Mouse (Mus musculus) kidney, adult 2 months (tissue): ENCODE measurements at regions not wholly inside any gene's neighbourhood (a gene's known extent, or its start where the extent isn't known, plus 50 kb on each side); places are given as distances from the start of the nearest gene placed in this dataset.
"Not testable (repeated sequence)": the region's sequence is repeated elsewhere in the genome, so short reads cannot be mapped to it uniquely, and the experiment has no call there.

ENCODE experiments used
- CTCF ChIP-seq: fragments of 200-500 bp; conservative IDR thresholded peaks from 2 replicates; pipeline ENCODE4 v1.5.1; 2011; ENCODE audit warnings: low read depth, mild to moderate bottlenecking, control low read depth, low read length, moderate library complexity, mixed read lengths; ENCODE audit not compliant: insufficient read depth, insufficient read length
- POLR2A ChIP-seq: fragments of 200-500 bp; IDR thresholded peaks from one replicate; pipeline ENCODE4 v1.6.1; 2011; ENCODE audit warnings: low read depth, low read length, control low read depth

GRCm38 (mm10) chr8:20145436-20145835 is 217.6 kb downstream of the Gm15319 start:
- not testable (repeated sequence) for TF ChIP-seq CTCF, POLR2A
